Mouse (Mus musculus): Measurements from ENCODE around the gene Olfr1274-ps.
"Not testable (repeated sequence)": the region's sequence is repeated elsewhere in the genome, so short reads cannot be mapped to it uniquely, and the experiment has no call there.

The Olfr1274-ps gene

GRCm38 (mm10) chr2:90398633-90399107 is at the start of gene Olfr1274-ps:
Gene Olfr1274-ps (plus strand): TSS chr2:90398683.
- DNase-seq (ENCODE audit: low spot score), result not testable (repeated sequence)

GRCm38 (mm10) chr2:90351047-90351446 is 47.4 kb upstream of the Olfr1274-ps start:
- DNase-seq (ENCODE audit: low spot score), result not testable (repeated sequence)

- not testable (repeated sequence) for DNase-seq (ENCODE audit: low spot score)
These were observed 46.9 kb upstream of the Olfr1274-ps start for GRCm38 (mm10) chr2:90351540-90351939.

- not testable (repeated sequence) for DNase-seq (ENCODE audit: low spot score)
These were observed 39.3 kb upstream of the Olfr1274-ps start for GRCm38 (mm10) chr2:90359229-90359628.

- not testable (repeated sequence) for DNase-seq (ENCODE audit: low spot score)
These were observed 38.3 kb upstream of the Olfr1274-ps start for GRCm38 (mm10) chr2:90360199-90360598.

GRCm38 (mm10) chr2:90414110-90414821 is 15.8 kb downstream of the Olfr1274-ps start:
- not testable (repeated sequence) for DNase-seq (ENCODE audit: low spot score)

GRCm38 (mm10) chr2:90422282-90422681 is 23.8 kb downstream of the Olfr1274-ps start:
- not testable (repeated sequence) for DNase-seq (ENCODE audit: low spot score)

- DNase-seq (ENCODE audit: low spot score), result not testable (repeated sequence)
These were observed 26.5 kb downstream of the Olfr1274-ps start for GRCm38 (mm10) chr2:90424937-90425336.

GRCm38 (mm10) chr2:90428988-90429717 is 30.7 kb downstream of the Olfr1274-ps start:
- DNase-seq (ENCODE audit: low spot score), result not testable (repeated sequence)

- not testable (repeated sequence) for DNase-seq (ENCODE audit: low spot score)
These were observed 31.3 kb downstream of the Olfr1274-ps start for GRCm38 (mm10) chr2:90429782-90430181.

GRCm38 (mm10) chr2:90437453-90437852 is 39.0 kb downstream of the Olfr1274-ps start:
- DNase-seq (ENCODE audit: low spot score), result not testable (repeated sequence)

- DNase-seq (ENCODE audit: low spot score), result not testable (repeated sequence)
These were observed 41.7 kb downstream of the Olfr1274-ps start for GRCm38 (mm10) chr2:90440169-90440568.

GRCm38 (mm10) chr2:90441811-90442210 is 43.3 kb downstream of the Olfr1274-ps start:
- DNase-seq (ENCODE audit: low spot score), result not testable (repeated sequence)

GRCm38 (mm10) chr2:90443811-90444210 is 45.3 kb downstream of the Olfr1274-ps start:
- DNase-seq (ENCODE audit: low spot score), result no peak

GRCm38 (mm10) chr2:90448967-90449740 is 50.7 kb downstream of the Olfr1274-ps start:
- DNase-seq (ENCODE audit: low spot score), result no peak

GRCm38 (mm10) chr2:90452380-90452779 is 53.9 kb downstream of the Olfr1274-ps start:
- DNase-seq (ENCODE audit: low spot score), result no peak
